ENCODE assay signal across 23 mouse cellular contexts in genomic region chr10:116537495-116537894, GRCm38 (mm10).
"Had no signal": no experiment of that assay in that cellular context is flagged by ENCODE, and none has a peak within 500 bp of the region (broad histone marks: within the 10 kb centered on the region; RNA-seq: fewer than 3 reads in every experiment).

No protein-coding gene starts in this region.

- H3K36me3 ChIP-seq: heart, embryonic 10.5 days; heart, embryonic 12.5 days; hindbrain, embryonic 10.5 days; hindbrain, embryonic 12.5 days; intestine, embryonic 15.5 days; limb, embryonic 12.5 days had no signal

- ATAC-seq: hindbrain, embryonic 16.5 days; inflammation-experienced regulatory T-cells, adult 6 months had no signal

- H3K4me2 ChIP-seq: heart, embryonic 12.5 days; hindbrain, embryonic 12.5 days; hindbrain, embryonic 14.5 days; intestine, embryonic 15.5 days; limb, embryonic 12.5 days had no signal

- H3K4me3 ChIP-seq: gastrocnemius, adult 2 months; heart, embryonic 10.5 days; heart, embryonic 12.5 days; hindbrain, embryonic 10.5 days; hindbrain, embryonic 12.5 days; intestine, embryonic 15.5 days; layer of hippocampus, adult 2 months; left cerebral cortex, adult 2 months; limb, embryonic 10.5 days; limb, embryonic 12.5 days had no signal

- H3K9ac ChIP-seq: heart, embryonic 12.5 days; hindbrain, embryonic 12.5 days; hindbrain, embryonic 14.5 days; intestine, embryonic 15.5 days; limb, embryonic 12.5 days had no signal

- H3K9me3 ChIP-seq: heart, embryonic 10.5 days; heart, embryonic 12.5 days; hindbrain, embryonic 10.5 days; hindbrain, embryonic 12.5 days; intestine, embryonic 15.5 days; limb, embryonic 10.5 days; limb, embryonic 12.5 days had no signal

- H3K27me3 ChIP-seq: heart, embryonic 12.5 days; hindbrain, embryonic 12.5 days; intestine, embryonic 15.5 days; limb, embryonic 12.5 days had no signal

- H3K27ac ChIP-seq: gastrocnemius, adult 2 months; heart, embryonic 10.5 days; hindbrain, embryonic 10.5 days; hindbrain, embryonic 12.5 days; hindbrain, embryonic 14.5 days; intestine, embryonic 15.5 days; layer of hippocampus, adult 2 months; left cerebral cortex, adult 2 months; limb, embryonic 10.5 days; limb, embryonic 12.5 days had no signal

- DNase-seq: gastrocnemius, adult 2 months; gastrocnemius, postnatal 10 days; gastrocnemius, postnatal 25 days; heart, adult 18-20 months; heart, postnatal 10 days; heart, postnatal 4 days; kidney, adult 18-20 months; kidney, adult 8-10 months; kidney, postnatal 10 days; kidney, postnatal 25 days; kidney, postnatal 4 days had no signal
